Comparison of ENCODE assay signal across 13 mouse cellular contexts in genomic region chr17:75118896-75119295, GRCm38 (mm10).
"Had no signal": no experiment of that assay in that cellular context is flagged by ENCODE, and none has a peak within 500 bp of the region (broad histone marks: within the 10 kb centered on the region; RNA-seq: fewer than 3 reads in every experiment).

No protein-coding gene starts in this region.

- H3K27ac ChIP-seq: intestine, embryonic 15.5 days; left cerebral cortex, adult 2 months; limb, embryonic 10.5 days; liver, embryonic 12.5 days; lung, embryonic 15.5 days; midbrain, embryonic 12.5 days had no signal

- DNase-seq: kidney, postnatal 10 days; kidney, postnatal 4 days; right cerebral cortex, adult 18-20 months; spleen, adult 18-20 months; thymus, adult 2 months; thymus, postnatal 25 days had no signal

- H3K4me3 ChIP-seq: intestine, embryonic 15.5 days; left cerebral cortex, adult 2 months; limb, embryonic 10.5 days; liver, embryonic 12.5 days; lung, embryonic 15.5 days; megakaryocyte, embryonic 14.5 days; midbrain, embryonic 12.5 days had no signal

- ATAC-seq: liver, embryonic 12.5 days had no signal
